Mouse (Mus musculus) left cerebral cortex, postnatal 10 days (tissue): Measurements from ENCODE around the gene Il4i1. TPM values are rescaled to one million over a fixed set of nuclear protein-coding genes. Genes with fewer than 3 reads are reported as not detected.
"Not testable (repeated sequence)": the region's sequence is repeated elsewhere in the genome, so short reads cannot be mapped to it uniquely, and the experiment has no call there.

ENCODE experiments used
- DNase-seq, 2 experiments: peaks; one replicate each; pipeline ENCODE4 v3.0.0; 2021 to 2022; ENCODE audit warnings: low spot score in 2 of 2, mixed read lengths in 1 of 2; ENCODE audit errors: extremely low spot score in 1 of 2
- intact Hi-C: fragments of 180-260 bp; cut with DNase I; formaldehyde crosslinking; loops from one replicate; pipeline ENCODE4 v1.15.1; 2025
- microRNA-seq: library from miRNA; unstranded; fragments of <30 nt; microRNA quantifications from one replicate; pipeline ENCODE4 v1.2.0, GENCODE M21; 2022
- total RNA-seq, 2 experiments: library from RNA; stranded (reverse); gene quantifications; 2 replicates each; pipeline ENCODE4 v1.2.3; 2021

The Il4i1 gene
- total RNA-seq, 2 experiments from 2014 or later = 1.1 to 2.7 TPM

- no peak for DNase-seq
- intact Hi-C loops = no loop called here
Measured at GRCm38 (mm10) chr7:44870614-44871013, 54.4 kb downstream of the Il4i1 start.

- DNase-seq = no peak
- intact Hi-C loops = no loop called here
Measured at GRCm38 (mm10) chr7:44871181-44871580, 55.0 kb downstream of the Il4i1 start.

GRCm38 (mm10) chr7:44871774-44872173, 55.6 kb downstream of the Il4i1 start:
- intact Hi-C loops, DNase-seq: not testable (repeated sequence)

GRCm38 (mm10) chr7:44877833-44878232, 61.6 kb downstream of the Il4i1 start:
- no peak for DNase-seq
- intact Hi-C loops = no loop called here

- DNase-seq = no peak
- intact Hi-C loops = no loop called here
Measured at GRCm38 (mm10) chr7:44883036-44883435, 66.8 kb downstream of the Il4i1 start.

- intact Hi-C loops = no loop called here
- DNase-seq = no peak
Measured at GRCm38 (mm10) chr7:44884637-44885036, 68.5 kb downstream of the Il4i1 start.

GRCm38 (mm10) chr7:44886964-44887363, 70.8 kb downstream of the Il4i1 start:
- peak in 1 of 2 experiments; percentile 25 for DNase-seq
- intact Hi-C loops = no loop called here

- intact Hi-C loops = no loop called here
- DNase-seq = peak in 1 of 2 experiments; percentile 34
Measured at GRCm38 (mm10) chr7:44888256-44889105, 72.3 kb downstream of the Il4i1 start.

- intact Hi-C loops = no loop called here
- peak in 1 of 2 experiments; percentile 24 for DNase-seq
Measured at GRCm38 (mm10) chr7:44890180-44890579, 74.0 kb downstream of the Il4i1 start.

Small RNAs within 50 kb of the gene (microRNA-seq; reads per million reads assigned to microRNA genes)
- not detected for gene Mir707

Other genes starting within 250 kb of the Il4i1 start
- under 1 TPM in 1 of 2 experiments, not detected in 1; 0.32 TPM for gene Napsa, start 244.0 kb upstream of the Il4i1 start, total RNA-seq
- 10 to 100 TPM; 48.5 to 55.4 TPM for gene Kcnc3, start 225.7 kb upstream of the Il4i1 start, total RNA-seq
- 1 to 10 TPM; 9.1 to 9.7 TPM for gene Myh14, start 145.5 kb upstream of the Il4i1 start, total RNA-seq
- not detected for gene Izumo2, start 107.6 kb upstream of the Il4i1 start, total RNA-seq
- gene Vrk3, start 68.0 kb upstream of the Il4i1 start, total RNA-seq = 10 to 100 TPM; 24.5 to 30.8 TPM
- gene Zfp473, start 65.3 kb upstream of the Il4i1 start, total RNA-seq = under 1 TPM; 0.79 to 0.81 TPM
- 10 to 100 TPM; 39.8 to 42.9 TPM for gene Nup62, start 299 bp upstream of the Il4i1 start, total RNA-seq
- 10 to 100 TPM; 23.6 to 24.1 TPM for gene Atf5, start 271 bp downstream of the Il4i1 start, total RNA-seq
- 10 to 100 TPM; 69.6 to 74.9 TPM for gene Akt1s1, start 32.6 kb downstream of the Il4i1 start, total RNA-seq
- 10 to 100 TPM; 43.2 to 61.0 TPM for gene Tbc1d17, start 32.7 kb downstream of the Il4i1 start, total RNA-seq
- 10 to 100 TPM; 28.1 to 31.1 TPM for gene Pnkp, start 40.8 kb downstream of the Il4i1 start, total RNA-seq
- 100 to 1,000 TPM; 251 to 269 TPM for gene Ptov1, start 53.4 kb downstream of the Il4i1 start, total RNA-seq
- 100 to 1,000 TPM in 1 of 2 experiments, 10 to 100 TPM in 1; 98.0 to 110 TPM for gene Med25, start 76.3 kb downstream of the Il4i1 start, total RNA-seq
- gene Fuz, start 79.7 kb downstream of the Il4i1 start, total RNA-seq = 10 to 100 TPM; 17.8 to 19.0 TPM
- 100 to 1,000 TPM; 356 to 358 TPM for gene Ap2a1, start 113.1 kb downstream of the Il4i1 start, total RNA-seq
- 1 to 10 TPM; 1.0 to 1.7 TPM for gene Tsks, start 126.8 kb downstream of the Il4i1 start, total RNA-seq
- 10 to 100 TPM; 93.4 to 95.5 TPM for gene Cpt1c, start 158.5 kb downstream of the Il4i1 start, total RNA-seq
- gene Prmt1, start 170.2 kb downstream of the Il4i1 start, total RNA-seq = 100 to 1,000 TPM; 253 to 257 TPM
- 10 to 100 TPM; 25.5 to 32.2 TPM for gene Irf3, start 181.3 kb downstream of the Il4i1 start, total RNA-seq
- 1 to 10 TPM; 3.8 to 5.1 TPM for gene Bcl2l12, start 182.3 kb downstream of the Il4i1 start, total RNA-seq
- gene Scaf1, start 200.0 kb downstream of the Il4i1 start, total RNA-seq = 100 to 1,000 TPM; 156 to 160 TPM
- gene Rras, start 201.6 kb downstream of the Il4i1 start, total RNA-seq = 1 to 10 TPM; 8.7 to 9.6 TPM
- 10 to 100 TPM; 67.4 to 68.0 TPM for gene Prr12, start 236.5 kb downstream of the Il4i1 start, total RNA-seq
- gene Nosip, start 246.0 kb downstream of the Il4i1 start, total RNA-seq = 10 to 100 TPM; 50.1 to 52.3 TPM
- gene Prrg2, start 246.3 kb downstream of the Il4i1 start, total RNA-seq = 1 to 10 TPM; 5.3 to 9.0 TPM